In genomic region chr11:100688443-100688842, GRCm38 (mm10) we compare ENCODE assay signal across 37 mouse cellular contexts. TPM values are rescaled to one million over a fixed set of nuclear protein-coding genes. Genes with fewer than 3 reads are reported as not detected.
"Had no signal": no experiment of that assay in that cellular context is flagged by ENCODE, and none has a peak within 500 bp of the region (broad histone marks: within the 10 kb centered on the region; RNA-seq: fewer than 3 reads in every experiment).

No protein-coding gene starts in this region.

- H3K9me3 ChIP-seq: embryonic facial prominence, embryonic 10.5 days; embryonic facial prominence, embryonic 12.5 days; embryonic facial prominence, embryonic 13.5 days; embryonic facial prominence, embryonic 15.5 days; forebrain, embryonic 10.5 days; forebrain, embryonic 12.5 days; forebrain, embryonic 13.5 days; forebrain, embryonic 15.5 days had no signal

- DNase-seq: cerebellum, adult 2 months; cerebellum, adult 8-10 months; cerebellum, adult 9-10 months; cerebellum, adult 9-11 months; cerebellum, postnatal 10 days; cerebellum, postnatal 14 days; cerebellum, postnatal 25 days; cerebellum, postnatal 36 days; embryo, embryonic 11 days; forebrain, postnatal 0 days; gastrocnemius, adult 2 months; gastrocnemius, postnatal 10 days; gastrocnemius, postnatal 14 days; gastrocnemius, postnatal 25 days; gastrocnemius, postnatal 36 days; heart, adult 18-20 months; heart, adult 2 months had no signal

- ATAC-seq: forebrain, embryonic 13.5 days; forebrain, embryonic 14.5 days; forebrain, embryonic 15.5 days; forebrain, embryonic 16.5 days; forebrain, postnatal 0 days had no signal

- H3K4me2 ChIP-seq: embryonic facial prominence, embryonic 12.5 days; embryonic facial prominence, embryonic 13.5 days; embryonic facial prominence, embryonic 15.5 days; forebrain, embryonic 12.5 days; forebrain, embryonic 13.5 days; forebrain, embryonic 15.5 days had no signal

- H3K36me3 ChIP-seq: embryonic facial prominence, embryonic 10.5 days; embryonic facial prominence, embryonic 12.5 days; embryonic facial prominence, embryonic 13.5 days; embryonic facial prominence, embryonic 15.5 days; forebrain, embryonic 10.5 days; forebrain, embryonic 12.5 days; forebrain, embryonic 15.5 days had no signal

- H3K4me3 ChIP-seq: embryonic facial prominence, embryonic 10.5 days; embryonic facial prominence, embryonic 12.5 days; embryonic facial prominence, embryonic 13.5 days; embryonic facial prominence, embryonic 15.5 days; erythroblast, embryonic 14.5 days; forebrain, embryonic 10.5 days; forebrain, embryonic 12.5 days; forebrain, embryonic 13.5 days; forebrain, embryonic 15.5 days; gastrocnemius, adult 2 months; heart, adult 2 months had no signal

- H3K27ac ChIP-seq: embryonic facial prominence, embryonic 10.5 days; embryonic facial prominence, embryonic 12.5 days; embryonic facial prominence, embryonic 13.5 days; embryonic facial prominence, embryonic 15.5 days; forebrain, embryonic 10.5 days; forebrain, embryonic 12.5 days; forebrain, embryonic 13.5 days; forebrain, embryonic 15.5 days; gastrocnemius, adult 2 months; heart, adult 2 months had no signal

- H3K9ac ChIP-seq: embryonic facial prominence, embryonic 12.5 days; embryonic facial prominence, embryonic 13.5 days; embryonic facial prominence, embryonic 15.5 days; forebrain, embryonic 12.5 days; forebrain, embryonic 13.5 days; forebrain, embryonic 15.5 days; forebrain, postnatal 0 days had no signal

RNA-seq across cellular contexts. Expression of gene Zfp385c, which starts 3.8 kb away (rescaled TPM):
- total RNA-seq: common myeloid progenitor, adult 5-6 weeks; granulocyte monocyte progenitor cell, adult 5-6 weeks had no signal
- polyA plus RNA-seq: erythroblast, embryonic 14.5 days; forebrain, embryonic 11.5 days; forebrain, embryonic 14.5 days had no signal

RNA-seq across cellular contexts. Expression of gene Hspb9, which starts 25.2 kb away (rescaled TPM):
- total RNA-seq: common myeloid progenitor, adult 5-6 weeks; forebrain, postnatal 0 days; gastrocnemius, adult 18-20 months; gastrocnemius, adult 2 months; gastrocnemius, adult 8-10 months; gastrocnemius, postnatal 10 days; gastrocnemius, postnatal 14 days; gastrocnemius, postnatal 25 days; gastrocnemius, postnatal 36 days; gastrocnemius, postnatal 4 days; granulocyte monocyte progenitor cell, adult 5-6 weeks; heart, adult 18-20 months; heart, adult 2 months had no signal
- polyA plus RNA-seq: cerebellum, adult 2 months; embryonic facial prominence, embryonic 11.5 days; embryonic facial prominence, embryonic 12.5 days; embryonic facial prominence, embryonic 13.5 days; embryonic facial prominence, embryonic 14.5 days; embryonic facial prominence, embryonic 15.5 days; erythroblast, embryonic 14.5 days; forebrain, embryonic 13.5 days; forebrain, embryonic 14.5 days; forebrain, embryonic 16.5 days; frontal cortex, adult 2 months had no signal
